Mouse (Mus musculus): ENCODE measurements around the gene Ankrd28. TPM values are rescaled to one million over a fixed set of nuclear protein-coding genes. Genes with fewer than 3 reads are reported as not detected.

Ankrd28 gene
- polyA plus RNA-seq, 1 experiment from 2014 or later, result 3.2 TPM

- TF ChIP-seq EP300 (IDR thresholded peaks at IDR 0.05; ENCODE audit: low read depth) (no peak), CTCF (IDR thresholded peaks at IDR 0.05; ENCODE audit: low read depth) (no peak)
- ATAC-seq, result no peak
Measured at GRCm38 (mm10) chr14:31800446-31800845, 30.0 kb downstream of the Ankrd28 start.

GRCm38 (mm10) chr14:31798937-31799336 is 31.5 kb downstream of the Ankrd28 start:
- H3K4me1 ChIP-seq (ENCODE audit: insufficient read depth), result no peaks in the 10 kb centered on the region
- no peak for ATAC-seq
- TF ChIP-seq EP300 (IDR thresholded peaks at IDR 0.05; ENCODE audit: low read depth), result no peak
- TF ChIP-seq CTCF (IDR thresholded peaks at IDR 0.05; ENCODE audit: low read depth), result no peak
- no peaks in the 10 kb centered on the region for H3K27me3 ChIP-seq (ENCODE audit: insufficient read depth, low read length)
- H3K9me3 ChIP-seq (ENCODE audit: low read length), result no peaks in the 10 kb centered on the region
- no peak overlapping the region for H3K9ac ChIP-seq (replicated peaks)
- H3K36me3 ChIP-seq (replicated peaks; ENCODE audit: insufficient read depth, low read length), result no peaks in the 10 kb centered on the region
- no peak for DNase-seq
- WGBS (ENCODE audit: insufficient replicate concordance), result 83% methylated on average over 10 of the region's 10 CpGs
- H3K27ac ChIP-seq (ENCODE audit: low read depth), result no peak overlapping the region
- no peak overlapping the region for H3K4me3 ChIP-seq (ENCODE audit: low read depth, low read length)
- no peak overlapping the region for H3K4me2 ChIP-seq (ENCODE audit: low read depth, low read length)

More at GRCm38 (mm10) chr14:31800446-31800845, 30.0 kb downstream of the Ankrd28 start:
- Histone ChIP-seq H3K9me3 (ENCODE audit: low read length) (no peaks in the 10 kb centered on the region), H3K4me2 (ENCODE audit: low read depth, low read length) (no peak overlapping the region), H3K9ac (replicated peaks) (no peak overlapping the region), H3K27me3 (ENCODE audit: insufficient read depth, low read length) (no peaks in the 10 kb centered on the region), H3K4me3 (ENCODE audit: low read depth, low read length) (no peak overlapping the region), H3K27ac (ENCODE audit: low read depth) (no peak overlapping the region), H3K4me1 (ENCODE audit: insufficient read depth) (no peaks in the 10 kb centered on the region), H3K36me3 (replicated peaks; ENCODE audit: insufficient read depth, low read length) (no peaks in the 10 kb centered on the region)
- 89% methylated on average over 5 of the region's 5 CpGs for WGBS (ENCODE audit: insufficient replicate concordance)
- no peak for DNase-seq

DNA sequence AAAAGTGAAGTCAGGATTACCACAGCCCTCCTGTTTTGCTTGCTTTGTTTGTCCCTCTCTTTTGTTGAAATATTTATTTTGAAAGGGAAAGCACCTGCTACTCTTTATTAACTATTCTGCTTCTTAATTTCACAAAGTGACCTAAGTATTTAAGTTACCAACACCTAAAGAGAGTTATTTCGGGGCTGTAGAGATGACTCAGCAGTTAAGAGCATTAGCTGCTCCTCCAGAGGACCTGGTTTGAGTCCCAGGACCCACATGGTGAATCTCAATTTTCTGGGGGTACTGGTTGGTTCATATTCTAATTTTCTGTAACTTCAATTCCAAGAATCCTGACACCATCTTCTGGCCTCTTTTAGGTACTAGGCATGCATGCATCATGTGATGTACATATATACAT is 34.9 kb downstream of the Ankrd28 start:
- ATAC-seq (no peak), DNase-seq (no peak)
- TF ChIP-seq CTCF (IDR thresholded peaks at IDR 0.05; ENCODE audit: low read depth) (no peak), EP300 (IDR thresholded peaks at IDR 0.05; ENCODE audit: low read depth) (no peak)
- no peaks in the 10 kb centered on the region for H3K27me3 ChIP-seq (ENCODE audit: insufficient read depth, low read length)
- 38% methylated on average over 1 of the region's 1 CpGs for WGBS (ENCODE audit: insufficient replicate concordance)
- no peak overlapping the region for H3K4me3 ChIP-seq (ENCODE audit: low read depth, low read length)
- no peak overlapping the region for H3K27ac ChIP-seq (ENCODE audit: low read depth)
- H3K4me1 ChIP-seq (ENCODE audit: insufficient read depth), result no peaks in the 10 kb centered on the region
- no peaks in the 10 kb centered on the region for H3K9me3 ChIP-seq (ENCODE audit: low read length)
- no peak overlapping the region for H3K4me2 ChIP-seq (ENCODE audit: low read depth, low read length)
- H3K36me3 ChIP-seq (replicated peaks; ENCODE audit: insufficient read depth, low read length), result no peaks in the 10 kb centered on the region
- H3K9ac ChIP-seq (replicated peaks), result no peak overlapping the region

GRCm38 (mm10) chr14:31794776-31795126 is 35.7 kb downstream of the Ankrd28 start:
- no peak overlapping the region for H3K27ac ChIP-seq (ENCODE audit: low read depth)
- no peaks in the 10 kb centered on the region for H3K27me3 ChIP-seq (ENCODE audit: insufficient read depth, low read length)
- no peak for TF ChIP-seq CTCF (IDR thresholded peaks at IDR 0.05; ENCODE audit: low read depth)
- TF ChIP-seq EP300 (IDR thresholded peaks at IDR 0.05; ENCODE audit: low read depth), result no peak
- no peak overlapping the region for H3K4me2 ChIP-seq (ENCODE audit: low read depth, low read length)
- DNase-seq, result no peak
- 45% methylated on average over 1 of the region's 1 CpGs for WGBS (ENCODE audit: insufficient replicate concordance)
- no peak for ATAC-seq
- H3K4me3 ChIP-seq (ENCODE audit: low read depth, low read length), result no peak overlapping the region
- no peak overlapping the region for H3K9ac ChIP-seq (replicated peaks)
- H3K4me1 ChIP-seq (ENCODE audit: insufficient read depth), result no peaks in the 10 kb centered on the region
- H3K36me3 ChIP-seq (replicated peaks; ENCODE audit: insufficient read depth, low read length), result no peaks in the 10 kb centered on the region
- H3K9me3 ChIP-seq (ENCODE audit: low read length), result no peaks in the 10 kb centered on the region

DNA sequence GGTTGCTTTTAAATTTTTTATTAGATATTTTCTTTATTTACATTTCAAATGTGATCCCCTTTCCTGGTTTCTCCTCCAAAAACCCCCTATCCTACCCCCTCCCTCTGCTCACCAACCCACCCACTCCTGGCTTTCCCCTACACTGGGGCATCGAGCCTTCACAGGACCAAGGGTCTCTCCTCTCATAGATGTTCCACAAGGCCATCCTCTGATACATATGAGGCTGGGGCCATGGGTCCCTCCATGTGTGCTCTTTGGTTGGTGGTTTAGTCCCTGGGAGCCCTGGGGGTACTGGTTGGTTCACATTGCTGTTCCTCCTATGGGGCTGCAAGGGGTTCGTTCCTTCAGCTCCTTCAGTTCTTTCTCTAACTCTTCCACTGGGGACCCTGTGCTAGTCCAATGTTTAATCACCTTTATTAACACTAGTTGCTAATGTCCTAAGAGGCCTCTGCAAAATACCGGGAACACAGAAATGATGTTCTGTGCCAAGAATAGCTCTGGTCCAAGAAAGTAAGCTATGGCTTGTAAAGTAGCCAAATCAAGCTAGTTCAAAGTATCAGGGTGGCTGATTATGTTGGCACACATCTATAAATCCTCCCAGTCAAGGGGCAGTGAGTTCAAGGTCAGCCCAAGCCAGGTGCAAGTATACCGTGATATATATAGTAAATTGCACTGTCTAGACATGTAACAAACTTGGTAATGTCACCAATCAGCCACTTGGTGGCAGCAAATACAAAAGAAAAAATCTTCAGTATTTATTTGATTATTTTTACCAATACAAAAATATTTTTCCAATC is 36.3 kb downstream of the Ankrd28 start:
- Histone ChIP-seq H3K9ac (replicated peaks) (no peak overlapping the region), H3K27ac (ENCODE audit: low read depth) (no peak overlapping the region), H3K4me3 (ENCODE audit: low read depth, low read length) (no peak overlapping the region), H3K4me2 (ENCODE audit: low read depth, low read length) (no peak overlapping the region), H3K27me3 (ENCODE audit: insufficient read depth, low read length) (no peaks in the 10 kb centered on the region), H3K36me3 (replicated peaks; ENCODE audit: insufficient read depth, low read length) (no peaks in the 10 kb centered on the region), H3K4me1 (ENCODE audit: insufficient read depth) (no peaks in the 10 kb centered on the region), H3K9me3 (ENCODE audit: low read length) (no peaks in the 10 kb centered on the region)
- TF ChIP-seq CTCF (IDR thresholded peaks at IDR 0.05; ENCODE audit: low read depth) (peak; percentile 62), EP300 (IDR thresholded peaks at IDR 0.05; ENCODE audit: low read depth) (0 out of 2 replicates have a peak, but pooled peaks have one; percentile 6)
- DNase-seq, result peak; percentile 19
- peak; percentile 68 for ATAC-seq
- WGBS (ENCODE audit: insufficient replicate concordance), result 64% methylated on average over 4 of the region's 4 CpGs

DNA sequence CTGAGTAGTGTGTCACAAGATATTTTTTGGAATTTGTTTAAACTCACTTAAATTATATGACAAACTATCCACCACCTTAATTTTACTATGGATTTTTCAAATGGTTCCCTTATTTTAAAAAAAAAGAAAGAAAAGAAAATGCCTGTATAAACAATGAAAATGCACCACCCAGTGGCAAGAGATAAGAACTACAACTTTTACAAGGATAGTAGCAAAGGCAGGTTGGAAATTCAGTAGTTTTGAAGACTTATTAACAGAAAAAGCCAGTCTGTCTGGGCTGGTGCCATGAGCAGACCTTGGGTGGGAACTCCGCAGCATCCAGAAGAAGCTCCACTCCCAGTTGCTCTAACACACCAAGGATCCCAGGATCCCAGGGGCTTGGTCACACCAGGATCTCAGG is 39.7 kb downstream of the Ankrd28 start:
- DNase-seq (no peak), ATAC-seq (no peak)
- Histone ChIP-seq H3K9ac (replicated peaks) (no peak overlapping the region), H3K9me3 (ENCODE audit: low read length) (no peaks in the 10 kb centered on the region), H3K27ac (ENCODE audit: low read depth) (no peak overlapping the region), H3K4me3 (ENCODE audit: low read depth, low read length) (no peak overlapping the region), H3K4me2 (ENCODE audit: low read depth, low read length) (no peak overlapping the region), H3K27me3 (ENCODE audit: insufficient read depth, low read length) (no peaks in the 10 kb centered on the region), H3K4me1 (ENCODE audit: insufficient read depth) (no peaks in the 10 kb centered on the region), H3K36me3 (replicated peaks; ENCODE audit: insufficient read depth, low read length) (no peaks in the 10 kb centered on the region)
- TF ChIP-seq CTCF (IDR thresholded peaks at IDR 0.05; ENCODE audit: low read depth), result peak; percentile 60
- no peak for TF ChIP-seq EP300 (IDR thresholded peaks at IDR 0.05; ENCODE audit: low read depth)
- WGBS (ENCODE audit: insufficient replicate concordance), result 48% methylated on average over 1 of the region's 1 CpGs

Data from liver, postnatal 0 days (tissue).